Mouse (Mus musculus) effector memory CD4-positive, alpha-beta T cell, adult 5 months (primary cell): ENCODE results near the gene Aff3. TPM values are rescaled to one million over a fixed set of nuclear protein-coding genes. Genes with fewer than 3 reads are reported as not detected.

Source experiments
- polyA plus RNA-seq: library from polyadenylated mRNA; unstranded; fragments of 100-300 nt; shearing (Covaris generic); gene quantifications from one replicate; pipeline ENCODE4 v1.2.1, GENCODE M21; 2017

The Aff3 gene
- polyA plus RNA-seq, result 51.4 TPM

DNA sequence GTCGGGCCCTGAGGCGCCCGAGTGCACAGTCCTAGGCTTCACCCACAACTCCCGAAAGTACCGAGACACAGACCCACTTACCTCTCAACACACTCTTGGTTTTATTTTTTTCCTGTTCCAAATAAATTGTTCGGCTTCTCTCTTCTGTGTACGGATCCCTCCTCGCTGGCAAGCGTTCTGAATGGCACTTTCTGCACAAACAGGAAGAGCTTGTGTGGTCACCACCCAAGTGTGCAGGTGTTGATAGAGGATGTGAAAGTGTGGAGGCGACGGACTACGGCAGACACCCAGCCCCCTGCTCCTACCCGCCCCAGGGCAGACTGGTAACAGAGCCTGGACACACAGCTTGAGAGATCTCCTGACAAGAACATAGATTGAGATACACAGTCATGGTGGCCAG, at the start of gene Aff3:
TSS of gene Aff3 (minus strand) at position 179 of the 400 bp plus-strand sequence.

DNA sequence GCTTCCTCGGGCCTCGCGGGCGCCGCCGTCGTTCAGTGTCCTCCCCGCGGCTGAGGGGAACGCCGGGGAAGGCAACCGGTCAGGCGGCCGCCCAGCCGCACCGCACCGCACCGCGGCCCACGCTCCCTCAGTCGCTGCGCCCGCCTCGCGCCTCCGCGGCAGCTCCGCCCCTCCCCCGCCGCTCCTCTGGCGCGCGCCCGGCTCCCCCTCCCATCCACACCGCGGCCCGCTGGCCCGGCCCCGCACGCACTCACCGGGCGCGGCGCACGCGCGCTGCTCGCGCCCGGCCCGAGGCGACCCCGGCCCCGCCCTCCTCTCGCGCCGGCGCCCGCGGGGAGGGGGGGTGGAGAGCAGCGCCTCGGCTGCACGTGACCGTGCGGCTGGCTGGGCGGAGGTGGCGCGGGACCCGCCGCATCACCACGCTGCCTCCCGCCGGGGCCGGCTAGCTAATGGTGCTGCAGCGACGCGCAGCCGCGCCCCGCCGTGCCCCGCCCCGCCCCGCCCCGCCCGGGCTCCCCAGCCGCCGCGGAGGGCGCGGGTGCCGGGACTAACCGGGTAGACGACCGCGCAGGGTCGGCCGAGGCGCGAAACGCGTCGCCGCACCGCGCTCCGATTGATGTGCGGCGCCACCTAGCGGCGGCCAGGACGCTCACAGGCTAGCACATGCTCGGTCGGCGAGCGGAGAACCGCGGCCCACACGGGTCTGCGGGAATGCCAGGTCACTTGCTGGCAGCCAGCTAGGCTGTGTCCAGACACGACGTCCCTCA, 535.1 kb downstream of the Aff3 start, which contains the start of gene Rev1:
TSS of gene Rev1 (minus strand) at position 301 of the 767 bp plus-strand sequence.

Other genes starting within 250 kb of the Aff3 start
- gene Lonrf2, start 171.8 kb upstream of the Aff3 start, polyA plus RNA-seq, result not detected
- gene Chst10, start 233.2 kb upstream of the Aff3 start, polyA plus RNA-seq, result 15.9 TPM